Mouse (Mus musculus) embryo, embryonic 9.5 days (tissue): ENCODE results near the gene Rcc2.

Experiments
- DNase-seq: peaks from one replicate; pipeline ENCODE4 v3.0.0-alpha.2; 2017; ENCODE audit errors: extremely low spot score

The Rcc2 gene

DNA sequence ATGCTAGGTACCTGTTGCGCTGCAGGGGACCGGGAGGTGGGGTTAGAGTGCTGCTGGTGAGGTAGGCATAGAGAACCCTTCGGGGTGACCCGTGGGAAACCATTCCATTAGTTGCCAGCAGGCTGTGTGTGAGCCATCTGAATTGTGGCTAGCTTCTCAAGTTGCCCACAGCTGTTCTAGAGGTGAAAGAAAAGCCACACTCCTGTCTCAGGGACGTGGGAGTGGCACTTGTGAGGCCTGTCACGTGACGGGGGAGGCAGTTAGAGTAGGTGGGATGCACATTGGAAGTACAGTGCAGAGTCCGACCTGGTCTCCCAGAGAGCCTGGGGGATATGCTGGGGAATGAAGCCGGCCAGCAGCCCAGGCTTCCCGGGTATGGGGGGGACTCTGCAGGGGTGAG lies 9.3 kb downstream of the Rcc2 start:
- DNase-seq: no peak

DNA sequence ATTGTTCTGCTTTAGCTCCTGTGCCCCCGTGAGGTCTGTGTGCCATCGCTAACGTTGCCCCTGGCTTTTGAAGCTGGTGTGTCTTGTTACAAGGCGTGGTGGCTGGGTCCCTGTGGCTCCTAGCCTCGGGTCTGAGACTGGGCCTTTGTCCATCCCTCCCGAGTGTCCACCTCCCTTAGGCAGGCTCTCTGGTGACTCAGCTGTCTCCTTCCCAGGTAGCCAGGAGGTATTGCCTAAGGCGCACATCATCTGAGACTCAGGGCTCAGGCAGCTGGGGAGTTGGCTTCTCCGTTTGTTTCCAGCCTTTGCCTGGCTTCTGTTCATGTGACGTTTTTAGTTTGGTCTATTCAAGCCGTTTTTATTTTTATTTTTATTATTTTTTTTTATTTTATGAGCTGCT lies 10.4 kb downstream of the Rcc2 start:
- DNase-seq: no peak

DNA sequence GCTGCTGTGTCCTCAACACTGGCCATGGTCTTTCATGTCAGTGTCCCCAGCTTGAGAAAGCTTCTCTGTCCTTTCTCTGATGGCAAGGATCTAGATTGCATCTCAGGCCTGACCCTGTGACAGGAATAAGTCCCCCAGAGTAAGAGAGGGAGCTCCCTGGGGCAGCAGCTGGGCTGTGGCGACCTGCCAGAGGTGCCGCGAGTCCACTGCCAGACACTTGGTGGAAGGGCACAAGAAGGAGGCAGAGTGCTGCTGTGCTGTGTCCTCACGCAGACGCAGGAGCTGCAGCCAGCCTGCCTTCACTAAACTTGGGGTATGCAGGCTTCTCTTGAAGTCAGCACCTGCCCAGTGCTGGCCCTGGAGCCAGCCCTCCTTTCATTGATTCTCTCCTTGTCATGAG lies 11.0 kb downstream of the Rcc2 start:
- DNase-seq: no peak

DNA sequence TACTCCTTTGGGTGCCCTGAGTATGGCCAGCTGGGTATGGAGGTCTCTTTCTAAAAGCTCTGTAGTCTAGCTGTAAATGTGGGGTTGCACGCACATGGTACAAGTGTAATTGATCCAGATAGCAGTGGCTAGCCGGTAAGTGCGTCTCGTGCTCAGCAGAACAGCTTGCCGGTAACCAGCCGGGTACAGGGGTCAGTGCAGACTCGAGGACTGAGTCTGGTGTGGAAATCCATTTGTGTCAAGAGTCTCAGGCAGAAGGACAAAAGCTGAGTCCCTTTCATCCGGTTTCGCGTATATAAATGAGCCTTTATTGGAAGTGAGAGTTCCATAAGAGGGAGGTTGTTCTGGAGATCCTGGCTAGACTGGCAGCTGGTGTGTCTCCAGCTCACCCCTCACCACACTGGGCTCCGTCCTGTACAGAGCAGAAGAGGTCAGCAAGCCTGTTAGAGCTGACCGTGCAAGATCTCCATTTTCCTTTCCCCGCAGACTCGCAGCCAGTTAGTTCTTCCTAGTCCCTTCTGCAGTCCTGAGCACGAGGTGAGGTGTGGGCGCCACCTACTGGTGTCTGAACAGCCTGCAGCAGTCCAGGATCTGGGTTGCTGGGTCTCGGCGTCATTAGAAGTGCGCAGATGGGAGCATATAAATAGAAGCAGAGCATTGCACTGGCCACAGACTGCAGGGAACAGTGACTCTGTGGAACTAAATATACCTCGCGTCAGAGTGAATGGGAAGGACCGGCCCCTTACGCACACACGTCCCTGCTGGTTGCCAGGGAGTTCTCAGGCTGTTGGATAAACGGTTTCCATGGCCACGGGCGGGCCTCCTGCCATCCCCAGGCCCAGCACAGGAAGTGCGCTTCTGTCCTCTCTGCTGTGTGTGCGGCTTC lies 13.4 kb downstream of the Rcc2 start:
- DNase-seq: peak; percentile 80

DNA sequence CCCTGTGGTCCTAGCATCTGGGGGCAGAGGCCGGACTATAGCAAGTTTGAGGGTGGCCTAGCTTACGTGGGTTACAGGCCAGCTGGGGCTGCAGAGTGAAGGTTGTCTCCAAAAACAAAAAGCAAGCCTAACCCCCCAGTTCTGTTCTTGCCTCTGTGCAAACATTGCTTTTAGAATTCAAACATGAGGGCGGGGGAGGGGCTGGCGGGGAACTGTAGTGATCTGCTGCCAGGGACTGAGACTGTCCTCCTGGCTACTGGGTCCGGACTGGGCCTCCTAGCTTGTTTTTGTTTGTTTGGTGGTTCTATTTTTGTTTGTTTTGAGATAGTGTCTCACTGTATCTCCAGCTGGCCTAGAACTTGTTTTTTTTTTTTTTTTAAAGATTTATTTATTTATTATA lies 14.2 kb downstream of the Rcc2 start:
- DNase-seq: no peak

DNA sequence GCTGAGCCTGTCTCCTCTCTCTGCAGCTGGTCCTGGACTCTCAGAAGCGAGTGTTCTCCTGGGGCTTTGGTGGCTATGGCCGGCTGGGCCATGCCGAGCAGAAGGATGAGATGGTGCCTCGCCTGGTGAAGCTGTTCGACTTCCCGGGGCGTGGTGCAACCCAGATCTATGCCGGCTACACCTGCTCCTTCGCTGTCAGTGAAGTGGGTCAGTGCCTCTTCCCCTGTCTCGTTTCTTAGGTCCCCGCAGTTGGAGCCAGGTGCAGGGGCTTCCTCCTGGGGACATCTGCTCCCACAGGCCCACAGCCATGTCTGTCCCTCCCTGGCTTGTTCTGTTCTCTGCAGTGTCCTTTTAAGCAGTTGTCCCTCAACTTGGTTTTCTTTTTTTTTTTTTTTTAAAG lies 16.7 kb downstream of the Rcc2 start:
- no peak for DNase-seq

DNA sequence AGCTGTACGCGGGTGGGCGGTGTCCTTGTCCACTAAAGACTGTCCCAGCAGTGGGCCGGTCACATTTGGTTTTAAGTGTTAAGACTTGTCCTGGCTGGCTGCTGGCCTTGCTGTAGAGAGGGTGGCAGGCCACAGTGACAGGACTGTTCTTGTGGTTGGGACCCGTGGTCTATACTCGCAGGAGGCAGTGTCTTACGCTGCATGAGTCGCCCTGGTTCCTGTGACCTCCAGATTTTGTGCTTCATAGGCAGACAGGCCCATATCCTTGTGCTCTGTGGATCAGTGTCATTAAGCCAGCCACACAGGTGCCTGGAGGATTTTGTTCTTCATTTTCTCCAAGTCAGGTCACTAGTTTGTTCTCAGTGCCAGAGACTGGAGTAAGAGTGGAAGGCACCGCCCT lies 18.1 kb downstream of the Rcc2 start:
- DNase-seq: no peak

DNA sequence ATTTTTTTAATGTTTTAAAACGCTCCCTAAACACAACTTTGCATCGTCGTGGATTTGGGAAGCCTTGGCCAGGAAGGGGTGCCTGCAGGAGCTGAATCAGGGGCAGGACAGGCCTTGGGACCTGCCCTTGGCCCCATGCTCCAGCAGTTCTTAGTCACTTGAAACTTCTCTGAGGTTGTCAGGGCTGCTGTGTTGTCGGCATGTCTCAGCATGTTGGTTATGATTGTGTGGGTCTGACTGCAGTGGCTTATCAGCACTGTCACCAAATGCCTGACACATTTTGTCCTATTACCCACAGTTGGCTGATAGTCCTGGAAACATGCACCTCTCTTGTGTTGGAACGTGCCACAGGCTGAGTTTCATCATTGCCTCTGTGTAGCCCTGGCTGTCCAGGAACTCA lies 19.8 kb downstream of the Rcc2 start:
- DNase-seq: no peak

DNA sequence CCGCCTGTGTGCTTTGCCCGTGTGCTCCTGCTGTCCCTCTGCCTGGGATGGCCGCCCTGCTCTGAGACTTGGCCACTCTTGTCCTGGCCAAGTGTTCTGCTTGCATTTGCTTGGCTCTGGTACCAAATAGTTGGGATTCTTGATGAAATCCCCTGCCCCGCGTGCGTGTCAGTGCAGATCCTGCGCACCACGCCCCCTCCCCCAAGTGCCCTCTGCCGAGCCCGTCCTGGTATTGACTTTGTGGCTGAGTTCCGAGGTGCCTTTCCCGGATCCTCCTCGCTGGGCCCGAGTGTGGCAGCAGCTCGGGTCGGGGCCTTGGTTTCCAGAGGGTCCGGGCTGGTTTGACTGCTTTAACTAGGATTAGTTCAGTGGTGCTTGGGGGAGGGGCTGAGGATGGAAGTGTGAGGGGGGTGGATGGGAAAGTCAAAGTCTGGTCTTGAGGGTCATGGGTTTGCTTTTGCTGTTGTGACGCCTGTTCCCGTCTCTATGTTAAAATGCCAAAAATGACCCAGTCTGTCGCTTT lies 21.7 kb downstream of the Rcc2 start:
- DNase-seq: no peak

DNA sequence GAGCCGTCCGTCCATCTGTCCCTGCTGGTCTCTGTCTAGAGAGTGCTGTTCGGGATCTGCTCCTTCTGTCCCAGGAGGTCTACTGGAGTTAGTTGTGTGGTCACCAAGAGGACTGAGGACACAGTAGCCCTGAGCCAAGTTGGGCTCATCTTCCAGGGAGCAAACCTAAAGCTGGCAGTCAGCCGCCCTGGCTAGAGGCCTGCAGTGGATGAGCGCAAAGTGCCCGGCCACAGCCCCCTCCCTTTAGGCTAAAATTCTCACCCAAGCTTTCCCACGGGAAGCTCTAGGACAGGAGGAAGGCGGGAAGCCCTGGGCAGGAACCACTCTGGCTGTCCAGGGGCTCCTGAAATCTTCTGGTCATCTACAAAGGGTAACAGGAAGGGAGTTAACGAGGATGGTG lies 22.4 kb downstream of the Rcc2 start:
- no peak for DNase-seq

DNA sequence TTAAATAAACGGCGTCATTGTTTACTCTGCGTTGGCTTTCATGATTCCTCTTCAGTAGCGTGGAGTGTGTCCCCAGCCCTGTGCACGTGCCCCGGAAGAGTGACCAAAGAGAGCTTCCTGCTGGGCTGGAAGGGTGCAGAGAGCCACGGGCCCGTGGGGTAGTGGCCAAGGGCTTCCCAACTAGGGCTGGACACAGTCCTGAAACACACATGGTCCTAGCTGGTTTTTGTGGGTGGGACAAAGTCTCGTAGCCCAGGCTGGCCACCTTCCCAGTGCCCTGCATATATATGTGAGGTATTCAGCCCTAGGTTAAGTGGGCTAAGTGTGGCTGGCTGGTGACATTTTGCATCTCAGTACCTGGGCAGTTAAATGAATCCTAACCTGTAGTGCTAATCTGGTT lies 22.9 kb downstream of the Rcc2 start:
- no peak for DNase-seq

DNA sequence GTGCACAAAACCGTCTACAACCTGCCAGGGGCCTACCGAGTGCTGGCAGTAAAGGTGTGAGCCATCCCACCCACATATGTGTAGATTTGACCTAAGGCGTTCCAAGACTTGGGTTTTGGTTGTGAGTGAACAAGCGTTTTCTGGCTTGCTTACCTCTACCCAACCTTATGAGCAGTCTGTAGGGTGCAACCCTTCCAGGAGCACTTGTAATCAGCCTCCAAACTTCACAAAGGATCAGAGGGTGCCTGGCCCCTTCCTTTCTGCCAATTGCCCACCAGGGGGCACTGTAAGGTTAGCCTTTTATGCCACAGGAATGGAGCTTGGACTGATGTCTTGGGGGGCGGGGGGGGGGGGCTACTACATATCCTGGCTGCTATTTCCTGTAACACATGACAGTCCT lies 23.5 kb downstream of the Rcc2 start:
- DNase-seq: peak; percentile 59

DNA sequence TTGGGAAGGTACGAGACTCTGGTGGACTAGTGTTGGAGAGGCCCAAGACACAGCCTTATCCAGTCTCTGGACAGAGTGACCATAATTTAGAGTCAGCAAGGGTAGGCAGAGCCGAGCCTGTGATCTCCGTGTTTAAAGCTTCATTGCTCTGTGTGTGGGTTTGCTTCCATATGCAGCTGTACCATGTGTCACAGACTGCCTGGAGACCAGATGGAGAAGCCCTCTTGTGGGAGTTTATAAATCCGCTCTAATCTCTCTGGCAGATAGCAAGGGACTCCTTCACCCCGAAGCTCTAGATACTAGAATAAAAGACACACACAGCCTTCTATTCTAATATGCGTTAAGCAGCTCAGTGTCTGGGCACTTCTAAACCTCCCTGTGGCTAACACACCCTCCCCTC lies 24.4 kb downstream of the Rcc2 start:
- DNase-seq: no peak

DNA sequence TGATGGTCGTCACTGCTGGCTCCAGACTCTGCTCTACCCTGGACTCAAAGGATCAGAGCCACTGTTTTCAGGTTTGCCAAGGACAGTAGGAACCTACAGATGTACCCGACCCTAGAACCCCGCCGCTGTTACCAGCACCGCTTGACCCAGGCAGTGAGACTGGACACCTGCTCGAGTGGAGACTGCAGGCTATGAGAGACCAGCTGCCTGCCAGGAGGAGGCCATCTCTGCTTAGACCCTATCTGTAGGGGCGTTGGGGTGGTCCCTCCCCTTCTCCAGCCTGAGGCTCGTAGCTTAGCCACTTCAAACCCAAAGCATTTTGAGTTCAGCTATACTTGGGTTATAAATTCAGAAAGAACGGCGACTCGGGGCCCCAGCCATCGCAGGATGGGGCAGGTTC lies 26.6 kb downstream of the Rcc2 start:
- DNase-seq: no peak

DNA sequence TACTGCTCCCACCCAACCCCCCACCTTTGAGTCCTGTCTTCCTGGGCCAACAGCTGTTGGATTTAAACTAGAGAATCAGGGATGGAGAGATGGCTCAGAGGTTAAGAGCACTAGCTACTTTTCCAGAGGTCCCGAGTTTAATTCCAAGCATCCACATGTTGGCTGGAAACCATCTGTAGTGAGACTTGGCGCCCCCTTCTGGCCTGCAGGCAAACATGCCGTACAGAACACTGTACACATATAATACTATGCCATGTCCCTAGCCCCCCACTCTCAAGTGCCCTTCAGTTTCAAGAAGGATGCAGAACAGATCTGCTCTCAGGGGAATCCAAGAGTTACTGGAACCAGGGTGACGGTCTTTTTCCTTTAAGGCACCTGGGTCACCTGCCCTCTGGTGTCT lies 31.3 kb downstream of the Rcc2 start:
- no peak for DNase-seq

DNA sequence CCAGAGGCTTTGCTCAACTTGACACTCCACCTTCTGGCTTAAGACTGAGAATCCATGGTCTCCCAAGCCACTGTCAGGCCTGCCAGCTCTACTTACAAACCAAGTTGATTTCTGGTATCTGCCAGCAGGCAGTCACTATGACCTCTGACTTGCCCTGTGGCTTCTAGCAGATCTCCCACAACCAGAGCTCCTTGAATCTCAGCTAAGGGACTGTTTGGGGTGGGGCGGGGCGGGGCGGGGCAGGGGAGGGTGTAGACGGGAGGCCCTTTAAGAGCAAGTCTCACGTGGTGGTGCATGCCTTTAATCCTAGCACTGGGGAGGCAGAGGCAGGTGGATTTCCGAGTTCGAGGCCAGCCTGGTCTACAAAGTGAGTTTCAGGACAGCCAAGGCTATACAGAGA lies 32.5 kb downstream of the Rcc2 start:
- no peak for DNase-seq

DNA sequence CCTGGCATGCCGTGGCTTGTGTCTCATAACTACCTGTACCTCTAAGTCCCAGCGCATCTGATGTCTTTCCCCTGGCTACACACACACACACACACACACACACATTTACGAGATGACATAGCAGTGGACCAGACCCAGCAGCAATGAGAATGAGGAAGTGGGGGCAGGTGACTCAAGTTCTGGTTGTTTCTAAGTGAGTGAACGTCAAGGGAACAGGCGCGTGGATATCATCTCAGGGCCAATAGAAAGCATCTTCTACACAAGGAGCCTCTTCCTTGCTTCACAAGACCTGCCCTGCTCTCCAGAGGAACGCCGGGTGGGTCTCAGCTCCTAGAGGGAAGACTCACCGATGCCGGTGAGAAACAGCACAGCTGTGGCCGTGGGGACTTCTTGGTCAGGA lies 40.3 kb downstream of the Rcc2 start:
- no peak for DNase-seq

DNA sequence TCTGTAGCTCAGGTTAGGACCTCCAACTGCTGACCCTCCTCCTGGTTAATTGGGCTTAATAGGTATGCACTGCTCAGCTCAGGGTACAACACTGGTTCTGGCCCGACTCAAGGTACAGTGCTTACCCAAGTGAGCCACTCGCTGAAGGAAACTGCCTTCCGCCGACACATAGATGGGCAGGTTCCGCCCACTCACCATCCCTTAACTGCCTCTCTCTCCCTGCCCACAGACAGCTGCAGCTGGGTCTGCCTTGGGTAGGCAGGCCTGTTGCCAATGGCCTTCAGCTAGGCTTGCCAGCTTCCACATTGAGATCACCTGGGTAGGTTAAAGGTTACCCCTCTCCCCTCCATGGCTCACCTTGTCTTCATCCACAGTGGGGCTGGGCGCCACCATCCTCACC lies 41.1 kb downstream of the Rcc2 start:
- no peak for DNase-seq

DNA sequence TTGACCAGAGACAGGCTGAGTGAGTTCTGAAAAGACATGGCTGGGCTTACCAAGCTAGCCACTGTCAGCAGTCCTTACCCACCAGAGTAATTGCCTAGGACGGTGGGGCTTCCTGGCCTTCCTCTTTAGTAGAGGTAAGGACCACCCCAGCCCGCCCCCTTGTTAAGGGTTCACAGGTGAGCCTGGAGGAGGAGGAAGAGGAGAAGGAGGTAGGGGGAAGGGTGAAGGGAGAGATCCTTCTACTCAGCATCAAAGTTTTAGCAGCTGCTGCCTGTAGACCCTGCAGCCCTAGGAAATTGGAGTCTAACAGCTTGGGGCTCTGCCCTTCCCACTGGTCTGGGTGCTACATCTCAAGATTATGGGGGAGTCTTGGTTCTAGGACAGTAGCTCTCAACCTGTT lies 42.2 kb downstream of the Rcc2 start, which contains the start of gene Padi6:
Padi6 (minus strand) TSS at position 101 of the 400 bp plus-strand sequence.
- no peak for DNase-seq

DNA sequence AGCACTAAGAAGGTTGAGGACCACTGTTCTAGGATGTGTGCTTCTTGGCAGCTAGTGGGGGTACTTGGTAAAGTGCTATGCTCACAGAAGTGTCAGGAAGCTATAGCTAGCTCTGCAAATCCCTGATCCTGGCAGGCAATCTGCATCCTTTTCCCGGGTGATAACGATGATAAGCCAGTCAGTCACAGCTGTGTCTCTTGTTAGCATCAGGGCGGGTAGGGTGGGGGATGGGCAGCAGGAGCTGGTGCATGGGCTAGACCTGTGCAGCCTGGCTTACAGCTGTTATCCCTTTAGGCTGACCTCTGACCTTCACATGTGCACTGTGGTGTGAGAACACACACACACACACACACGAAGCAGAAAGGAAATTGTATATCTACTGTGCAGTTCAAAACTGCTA lies 42.7 kb downstream of the Rcc2 start:
- DNase-seq: no peak

DNA sequence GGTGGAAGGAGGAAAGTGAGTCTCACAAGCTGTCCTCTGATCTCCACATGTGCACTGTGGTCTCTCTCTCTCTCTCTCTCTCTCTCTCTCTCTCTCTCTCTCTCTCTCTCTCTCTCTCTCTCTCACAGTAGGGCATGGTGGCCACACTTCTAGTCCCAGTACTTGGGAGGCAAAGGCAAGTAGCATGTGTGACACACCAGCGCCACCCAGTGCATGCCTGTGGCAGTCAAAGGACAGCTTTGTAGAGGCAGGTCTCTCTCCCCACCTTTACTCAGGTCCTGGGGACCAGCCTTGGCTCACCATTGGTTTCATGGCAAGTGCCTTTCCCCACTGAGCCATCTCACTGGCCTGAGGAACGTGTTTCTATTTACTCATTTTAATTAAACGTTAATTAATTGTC lies 44.3 kb downstream of the Rcc2 start:
- DNase-seq: no peak

DNA sequence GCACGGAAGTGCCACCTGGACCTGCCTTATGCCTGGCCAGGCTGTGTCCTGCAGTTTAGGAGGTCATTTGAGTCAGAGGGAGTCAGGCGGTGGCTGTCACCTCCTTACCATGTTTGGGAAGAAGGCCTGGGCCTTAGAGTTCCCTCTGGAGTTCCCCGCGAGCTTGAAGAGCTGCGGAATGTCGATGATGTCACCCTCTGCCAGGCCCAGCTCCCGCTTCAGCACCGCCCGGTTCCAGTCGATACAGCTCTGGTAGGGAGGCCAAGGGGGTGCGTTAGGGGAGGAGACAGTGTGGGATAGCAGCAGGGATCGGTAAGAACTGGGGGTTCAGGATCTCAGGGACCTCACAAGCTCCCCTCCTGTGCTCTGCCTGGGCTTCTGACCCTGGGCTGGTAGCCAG lies 47.6 kb downstream of the Rcc2 start:
- DNase-seq: no peak

DNA sequence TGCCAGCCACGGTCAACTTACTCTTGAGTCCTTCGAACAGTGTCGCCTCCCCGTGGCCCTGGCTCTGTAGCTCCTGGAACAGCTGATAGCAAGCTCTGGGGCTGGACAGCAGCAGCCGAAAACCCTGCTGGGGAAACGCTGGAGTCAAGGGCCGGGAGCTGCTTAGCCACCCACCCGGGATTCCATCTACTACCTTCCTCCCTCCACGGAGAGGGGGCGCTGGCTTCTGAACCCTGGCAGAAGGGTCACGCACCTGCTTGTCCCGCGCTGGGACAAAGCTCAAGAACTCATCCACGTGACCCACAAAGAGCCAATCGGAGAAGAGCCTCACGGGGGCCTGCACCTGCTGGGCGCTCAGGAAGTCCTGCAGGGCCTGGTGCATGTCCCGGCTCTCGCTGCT lies 50.0 kb downstream of the Rcc2 start:
- DNase-seq: peak; percentile 67

DNA sequence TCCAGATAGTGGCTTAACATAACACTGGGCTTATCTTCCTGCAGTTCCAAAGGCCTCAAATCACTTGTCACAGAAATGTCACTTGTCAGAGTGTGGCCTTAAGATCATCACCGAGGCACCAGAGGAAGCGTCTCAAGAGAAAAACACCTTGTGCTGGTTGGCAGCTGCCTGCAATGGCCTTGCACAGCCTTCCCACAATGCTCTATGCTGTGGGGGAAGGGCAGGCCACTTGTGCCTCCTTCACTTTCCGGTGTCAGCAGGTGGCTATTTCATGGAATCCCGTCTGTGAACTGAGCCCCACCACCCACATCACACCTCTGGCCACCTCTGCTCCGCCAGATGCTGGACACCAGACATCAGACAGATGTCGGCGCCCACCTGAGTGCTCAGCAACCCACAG lies 53.0 kb downstream of the Rcc2 start:
- no peak for DNase-seq
